Mouse (Mus musculus): ENCODE measurements around the gene Plbd2. TPM values are rescaled to one million over a fixed set of nuclear protein-coding genes. Genes with fewer than 3 reads are reported as not detected.
A peak's percentile ranks its signal among the peaks of the same experiment; 100 is the strongest.

Gene Plbd2
- polyA plus RNA-seq, 1 experiment from 2014 or later = 50.5 TPM

DNA sequence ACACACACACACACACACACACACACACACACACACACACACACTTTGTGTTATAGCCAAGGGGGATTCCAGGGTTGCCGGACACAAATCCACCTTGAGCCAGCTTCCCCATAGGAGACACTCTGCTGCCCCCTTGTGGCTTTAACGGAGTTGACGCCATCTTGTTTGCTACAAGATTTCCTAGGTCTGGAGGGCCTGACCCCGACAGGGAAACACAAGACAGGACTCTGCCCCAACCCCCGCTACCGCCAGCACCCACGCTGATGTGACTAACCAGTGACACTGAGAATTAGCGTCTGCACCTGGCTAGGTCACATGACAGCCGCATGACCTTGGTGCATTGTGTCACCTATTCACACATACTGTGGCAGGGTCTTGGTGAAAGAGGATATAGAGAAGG is 45.8 kb downstream of the Plbd2 start:
- H3K27me3 ChIP-seq (ENCODE audit: control insufficient read depth, insufficient read depth, low read depth, low read length) = peaks cover 15% of the 10 kb centered on the region
- no peak overlapping the region for H3K4me3 ChIP-seq (ENCODE audit: low read length)
- no peaks in the 10 kb centered on the region for H3K4me1 ChIP-seq (replicated peaks; ENCODE audit: control insufficient read depth, insufficient read depth, low read length)
- ATAC-seq (ENCODE audit: low read depth) = no peak
- H3K4me2 ChIP-seq (ENCODE audit: low read depth, low read length) = no peak overlapping the region
- no peaks in the 10 kb centered on the region for H3K9me3 ChIP-seq (ENCODE audit: control insufficient read depth, low read length)
- no peak overlapping the region for H3K27ac ChIP-seq (ENCODE audit: low read length)
- H3K36me3 ChIP-seq (ENCODE audit: control insufficient read depth, insufficient read depth, low read length) = no peaks in the 10 kb centered on the region
- WGBS = 7% methylated on average over 9 of the region's 9 CpGs
- H3K9ac ChIP-seq (ENCODE audit: low read length) = no peak overlapping the region

DNA sequence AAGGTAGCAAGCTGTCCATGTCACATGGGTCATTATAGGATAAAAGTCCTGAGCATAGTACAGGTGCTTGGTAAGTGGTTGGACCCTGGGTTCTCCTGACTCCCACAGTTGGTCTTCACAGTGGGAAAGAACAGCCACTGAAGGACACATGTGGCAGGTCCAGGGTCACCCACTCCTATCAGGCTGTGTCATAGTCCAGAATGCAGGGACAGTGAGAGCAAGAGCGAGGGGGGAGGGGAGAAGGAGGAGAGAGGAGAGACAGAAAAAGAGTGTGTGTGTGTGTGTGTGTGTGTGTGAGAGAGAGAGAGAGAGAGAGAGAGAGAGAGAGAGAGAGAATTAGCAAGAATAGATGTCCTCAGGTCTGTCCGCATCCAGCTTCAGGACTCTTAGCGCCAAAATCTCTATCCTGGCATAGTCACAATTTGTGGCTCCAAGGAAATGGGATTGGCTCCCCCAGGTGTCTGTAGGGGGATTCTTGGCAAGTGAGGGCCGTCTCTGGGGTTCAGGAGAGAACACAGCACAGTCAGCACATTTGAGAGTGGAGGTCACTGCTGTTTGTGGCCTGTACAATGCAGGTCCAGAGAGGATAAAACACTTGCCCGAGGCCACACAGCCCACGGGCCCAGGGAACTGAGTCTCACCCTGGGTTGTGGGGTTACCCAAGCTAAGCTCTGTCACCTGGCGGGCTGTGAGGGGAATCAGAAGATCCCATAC is 46.4 kb downstream of the Plbd2 start:
- Histone ChIP-seq H3K27me3 (ENCODE audit: control insufficient read depth, insufficient read depth, low read depth, low read length) (peaks cover 15% of the 10 kb centered on the region), H3K4me2 (ENCODE audit: low read depth, low read length) (no peak overlapping the region), H3K9ac (ENCODE audit: low read length) (no peak overlapping the region), H3K9me3 (ENCODE audit: control insufficient read depth, low read length) (no peaks in the 10 kb centered on the region), H3K4me1 (replicated peaks; ENCODE audit: control insufficient read depth, insufficient read depth, low read length) (no peaks in the 10 kb centered on the region), H3K4me3 (ENCODE audit: low read length) (no peak overlapping the region), H3K27ac (ENCODE audit: low read length) (no peak overlapping the region), H3K36me3 (ENCODE audit: control insufficient read depth, insufficient read depth, low read length) (no peaks in the 10 kb centered on the region)
- WGBS = 46% methylated on average over 7 of the region's 7 CpGs
- ATAC-seq (ENCODE audit: low read depth) = no peak

DNA sequence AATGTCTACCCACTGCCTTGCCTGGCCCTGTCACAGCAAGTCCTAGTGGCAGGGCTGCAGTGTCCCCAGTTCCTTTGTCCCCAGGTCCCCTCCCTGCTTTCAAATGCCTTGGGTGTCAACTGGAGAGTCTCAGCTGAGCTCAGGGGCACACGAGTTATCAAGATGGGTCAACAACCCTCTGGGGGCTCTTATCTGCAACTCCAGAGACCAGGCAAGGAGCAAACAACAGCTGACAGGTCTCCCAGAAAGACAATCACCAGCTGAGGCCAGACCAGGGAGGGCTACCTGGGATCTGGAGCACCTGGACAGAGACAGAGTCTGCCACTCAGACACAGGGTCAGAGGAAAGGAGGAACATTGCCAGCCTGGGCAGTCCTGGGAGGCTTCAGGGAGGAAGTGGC is 47.2 kb downstream of the Plbd2 start:
- ATAC-seq (ENCODE audit: low read depth) = no peak
- H3K27ac ChIP-seq (ENCODE audit: low read length) = no peak overlapping the region
- no peak overlapping the region for H3K9ac ChIP-seq (ENCODE audit: low read length)
- H3K9me3 ChIP-seq (ENCODE audit: control insufficient read depth, low read length) = no peaks in the 10 kb centered on the region
- H3K4me1 ChIP-seq (replicated peaks; ENCODE audit: control insufficient read depth, insufficient read depth, low read length) = no peaks in the 10 kb centered on the region
- no peak overlapping the region for H3K4me2 ChIP-seq (ENCODE audit: low read depth, low read length)
- H3K36me3 ChIP-seq (ENCODE audit: control insufficient read depth, insufficient read depth, low read length) = no peaks in the 10 kb centered on the region
- no peak overlapping the region for H3K4me3 ChIP-seq (ENCODE audit: low read length)
- WGBS = 0% methylated on average over 1 of the region's 1 CpGs
- H3K27me3 ChIP-seq (ENCODE audit: control insufficient read depth, insufficient read depth, low read depth, low read length) = peaks cover 15% of the 10 kb centered on the region

DNA sequence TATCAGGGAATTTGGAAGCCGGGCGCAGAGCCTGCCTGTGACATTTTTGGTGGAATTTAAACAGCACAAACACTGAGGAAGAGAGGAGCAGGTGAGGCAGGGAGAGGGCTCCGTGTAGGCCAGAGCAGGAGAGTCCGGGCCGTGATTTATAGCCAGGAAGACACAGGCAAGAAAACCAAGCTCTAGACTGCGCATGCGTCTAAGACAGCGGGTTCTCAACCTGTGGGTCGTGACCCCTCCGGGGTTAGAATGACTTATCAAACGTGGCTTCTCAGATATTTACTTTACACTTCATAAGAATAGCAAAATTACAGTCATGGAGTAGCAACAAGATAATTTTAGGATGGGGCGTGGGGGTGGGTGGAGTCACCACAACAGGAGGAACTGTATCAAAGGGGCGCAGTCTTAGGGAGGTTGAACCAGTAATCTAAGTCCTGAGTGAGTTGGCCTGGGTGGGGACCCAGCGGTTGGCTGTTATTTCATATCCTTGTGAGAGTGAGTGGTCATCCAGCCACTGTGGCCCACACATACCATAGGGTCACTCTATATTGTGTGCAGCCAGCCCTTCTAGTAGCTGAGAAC is 48.6 kb downstream of the Plbd2 start:
- Histone ChIP-seq H3K4me1 (replicated peaks; ENCODE audit: control insufficient read depth, insufficient read depth, low read length) (no peaks in the 10 kb centered on the region), H3K27ac (ENCODE audit: low read length) (no peak overlapping the region), H3K36me3 (ENCODE audit: control insufficient read depth, insufficient read depth, low read length) (no peaks in the 10 kb centered on the region), H3K4me2 (ENCODE audit: low read depth, low read length) (no peak overlapping the region), H3K27me3 (ENCODE audit: control insufficient read depth, insufficient read depth, low read depth, low read length) (peaks cover 15% of the 10 kb centered on the region), H3K9me3 (ENCODE audit: control insufficient read depth, low read length) (no peaks in the 10 kb centered on the region), H3K9ac (ENCODE audit: low read length) (no peak overlapping the region), H3K4me3 (ENCODE audit: low read length) (no peak overlapping the region)
- ATAC-seq (ENCODE audit: low read depth) = no peak
- WGBS = 34% methylated on average over 14 of the region's 14 CpGs

DNA sequence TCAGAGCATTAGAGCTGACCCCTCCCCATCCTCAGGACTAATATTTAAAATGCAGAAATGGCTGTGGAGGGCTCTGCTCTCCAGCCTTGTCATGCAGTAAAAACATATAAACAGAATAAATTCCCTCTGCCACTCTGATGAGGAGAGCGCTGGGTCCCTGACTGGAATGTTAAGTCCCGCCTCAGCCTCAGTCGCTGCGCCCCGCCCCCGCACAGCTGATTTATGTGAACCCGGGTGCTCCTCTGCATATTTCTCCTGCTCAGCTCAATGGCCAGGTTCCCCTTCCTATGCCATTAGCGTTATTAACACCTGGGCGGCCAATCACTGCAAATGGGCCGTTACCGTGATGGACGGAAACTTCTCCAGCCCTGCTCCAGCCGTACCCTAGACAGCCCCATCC is 56.1 kb downstream of the Plbd2 start:
- H3K9ac ChIP-seq (ENCODE audit: low read length) = no peak overlapping the region
- no peaks in the 10 kb centered on the region for H3K9me3 ChIP-seq (ENCODE audit: control insufficient read depth, low read length)
- H3K4me2 ChIP-seq (ENCODE audit: low read depth, low read length) = no peak overlapping the region
- 19% methylated on average over 13 of the region's 13 CpGs for WGBS
- H3K4me1 ChIP-seq (replicated peaks; ENCODE audit: control insufficient read depth, insufficient read depth, low read length) = no peaks in the 10 kb centered on the region
- H3K4me3 ChIP-seq (ENCODE audit: low read length) = no peak overlapping the region
- H3K36me3 ChIP-seq (ENCODE audit: control insufficient read depth, insufficient read depth, low read length) = no peaks in the 10 kb centered on the region
- ATAC-seq (ENCODE audit: low read depth) = no peak
- no peak overlapping the region for H3K27ac ChIP-seq (ENCODE audit: low read length)
- H3K27me3 ChIP-seq (ENCODE audit: control insufficient read depth, insufficient read depth, low read depth, low read length) = peaks cover 12% of the 10 kb centered on the region

DNA sequence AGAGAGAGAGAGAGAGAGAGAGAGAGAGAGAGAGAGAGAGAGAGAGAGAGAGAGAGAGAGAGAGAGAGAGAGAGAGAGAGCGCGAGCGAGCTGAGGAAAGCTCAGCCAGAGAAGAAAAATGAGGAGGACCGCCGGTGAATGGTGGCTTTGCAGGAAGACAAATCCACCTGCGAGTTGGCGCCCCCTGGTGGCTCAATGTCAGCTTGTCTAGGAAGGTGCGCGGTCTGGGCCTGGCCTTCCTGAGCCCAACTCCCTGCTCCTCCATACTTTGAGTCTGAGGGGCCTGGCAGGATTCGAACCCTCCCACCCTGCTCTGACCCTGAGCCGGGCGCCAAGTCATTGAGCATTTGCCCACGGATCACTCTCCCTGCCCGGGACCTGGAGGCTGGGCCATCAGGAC is 62.7 kb downstream of the Plbd2 start:
- Histone ChIP-seq H3K4me1 (replicated peaks; ENCODE audit: control insufficient read depth, insufficient read depth, low read length) (peaks cover 13% of the 10 kb centered on the region; the same call in 1 of the 2 replicates), H3K4me2 (ENCODE audit: low read depth, low read length) (peak overlapping the region; percentile 53), H3K9me3 (ENCODE audit: control insufficient read depth, low read length) (no peaks in the 10 kb centered on the region), H3K27me3 (ENCODE audit: control insufficient read depth, insufficient read depth, low read depth, low read length) (peaks cover 60% of the 10 kb centered on the region), H3K36me3 (ENCODE audit: control insufficient read depth, insufficient read depth, low read length) (no peaks in the 10 kb centered on the region), H3K4me3 (ENCODE audit: low read length) (peak overlapping the region; percentile 37), H3K27ac (ENCODE audit: low read length) (no peak overlapping the region), H3K9ac (ENCODE audit: low read length) (no peak overlapping the region)
- ATAC-seq (ENCODE audit: low read depth) = peak; percentile 45; the same call in 1 of the 2 replicates
- 3% methylated on average over 13 of the region's 14 CpGs for WGBS

DNA sequence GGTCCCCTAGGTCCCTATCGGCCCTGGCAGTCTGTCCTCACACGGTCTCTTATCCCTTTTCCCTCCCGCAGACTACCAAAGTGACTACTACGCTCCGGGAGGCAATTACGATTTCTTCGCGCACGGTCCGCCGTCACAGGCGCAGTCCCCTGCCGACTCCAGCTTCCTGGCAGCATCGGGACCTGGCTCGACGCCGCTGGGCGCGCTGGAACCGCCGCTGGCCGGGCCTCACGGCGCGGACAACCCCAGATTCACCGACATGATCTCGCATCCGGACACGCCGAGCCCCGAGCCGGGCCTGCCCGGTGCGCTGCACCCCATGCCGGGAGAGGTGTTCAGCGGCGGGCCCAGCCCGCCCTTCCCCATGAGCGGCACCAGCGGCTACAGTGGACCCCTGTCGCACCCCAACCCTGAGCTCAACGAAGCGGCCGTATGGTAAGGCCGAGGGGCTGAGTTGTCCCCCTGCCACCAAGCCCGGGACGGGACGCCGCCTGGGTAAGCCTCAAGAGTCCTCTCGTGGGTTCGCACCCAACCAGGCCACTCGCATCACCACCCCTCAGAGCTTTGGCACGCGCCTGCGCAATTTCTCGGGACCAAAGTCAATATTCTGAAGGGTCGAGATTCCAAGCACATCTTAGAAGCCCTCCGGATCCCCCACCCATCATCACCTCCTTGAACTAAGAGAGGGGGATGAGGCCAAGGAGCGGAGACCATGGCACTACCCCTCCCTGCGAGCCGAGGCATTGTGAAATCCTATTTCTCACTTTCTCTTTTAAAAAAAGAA is 63.3 kb downstream of the Plbd2 start:
- Histone ChIP-seq H3K27ac (ENCODE audit: low read length) (no peak overlapping the region), H3K9me3 (ENCODE audit: control insufficient read depth, low read length) (no peaks in the 10 kb centered on the region), H3K27me3 (ENCODE audit: control insufficient read depth, insufficient read depth, low read depth, low read length) (peaks cover 64% of the 10 kb centered on the region), H3K4me1 (replicated peaks; ENCODE audit: control insufficient read depth, insufficient read depth, low read length) (peaks cover 13% of the 10 kb centered on the region; the same call in 1 of the 2 replicates), H3K9ac (ENCODE audit: low read length) (no peak overlapping the region), H3K4me2 (ENCODE audit: low read depth, low read length) (peak overlapping the region; percentile 53), H3K4me3 (ENCODE audit: low read length) (peak overlapping the region; percentile 37), H3K36me3 (ENCODE audit: control insufficient read depth, insufficient read depth, low read length) (no peaks in the 10 kb centered on the region)
- no peak for ATAC-seq (ENCODE audit: low read depth)
- WGBS = under 1% methylated on average over 58 of the region's 61 CpGs

DNA sequence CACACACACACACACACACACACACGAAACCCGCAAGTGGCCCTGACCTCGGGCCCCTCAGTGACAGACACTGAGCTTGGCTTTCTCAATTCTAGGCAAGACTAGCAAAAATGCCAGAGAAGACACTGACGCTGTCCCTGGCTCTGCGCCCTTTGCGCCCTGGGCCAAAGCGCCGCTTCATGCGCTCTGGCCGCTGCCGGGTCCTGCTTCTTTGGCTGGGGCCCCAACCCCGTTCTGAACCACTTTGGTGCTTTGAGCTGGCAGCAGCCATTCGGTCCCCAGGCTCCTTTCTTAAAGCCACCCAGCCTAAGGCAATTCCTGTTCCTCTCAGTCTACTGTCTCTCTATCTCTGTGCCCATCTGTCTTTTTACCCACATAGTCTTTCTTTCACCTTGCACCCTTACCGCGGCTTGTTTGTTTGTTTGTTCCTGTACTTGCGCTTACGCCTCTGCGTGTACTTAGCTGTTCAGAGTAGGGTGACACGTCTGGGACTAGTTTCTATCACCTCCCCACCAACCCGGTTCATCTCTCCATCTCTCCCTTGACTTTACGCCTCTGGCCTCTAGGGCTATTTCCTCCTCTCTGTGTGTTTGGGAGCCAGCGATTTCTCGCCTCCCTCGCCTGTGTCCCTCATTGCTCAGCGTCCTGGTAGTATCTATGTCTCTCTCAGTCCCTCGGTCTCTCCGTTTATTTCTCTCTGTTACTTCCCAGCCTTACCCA is 64.3 kb downstream of the Plbd2 start:
- H3K36me3 ChIP-seq (ENCODE audit: control insufficient read depth, insufficient read depth, low read length) = no peaks in the 10 kb centered on the region
- ATAC-seq (ENCODE audit: low read depth) = no peak
- H3K9me3 ChIP-seq (ENCODE audit: control insufficient read depth, low read length) = no peaks in the 10 kb centered on the region
- no peak overlapping the region for H3K9ac ChIP-seq (ENCODE audit: low read length)
- peaks cover 13% of the 10 kb centered on the region; the same call in 1 of the 2 replicates for H3K4me1 ChIP-seq (replicated peaks; ENCODE audit: control insufficient read depth, insufficient read depth, low read length)
- H3K4me3 ChIP-seq (ENCODE audit: low read length) = no peak overlapping the region
- no peak overlapping the region for H3K27ac ChIP-seq (ENCODE audit: low read length)
- peaks cover 73% of the 10 kb centered on the region for H3K27me3 ChIP-seq (ENCODE audit: control insufficient read depth, insufficient read depth, low read depth, low read length)
- H3K4me2 ChIP-seq (ENCODE audit: low read depth, low read length) = no peak overlapping the region
- under 1% methylated on average over 26 of the region's 27 CpGs for WGBS

DNA sequence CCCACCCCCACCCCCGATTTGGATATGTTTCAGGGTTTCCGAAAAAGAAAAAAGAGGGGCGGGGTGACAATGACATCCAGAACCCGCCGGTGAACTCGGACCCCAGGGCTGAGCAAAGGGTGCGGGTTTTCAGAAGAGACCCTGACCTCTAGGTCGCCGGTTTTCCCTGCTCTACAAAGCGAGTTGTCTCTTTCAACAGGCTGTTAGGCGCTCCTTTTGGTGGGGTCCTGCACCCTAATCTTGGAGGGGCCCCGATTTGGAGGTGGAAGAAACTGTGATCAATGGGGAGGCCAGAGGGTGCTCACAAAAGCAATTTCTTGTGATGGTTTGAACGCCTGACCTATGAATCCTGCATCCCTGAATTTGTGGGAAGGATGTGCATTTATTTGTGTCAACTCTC is 65.0 kb downstream of the Plbd2 start:
- H3K4me1 ChIP-seq (replicated peaks; ENCODE audit: control insufficient read depth, insufficient read depth, low read length) = peaks cover 13% of the 10 kb centered on the region; the same call in 1 of the 2 replicates
- no peak overlapping the region for H3K4me3 ChIP-seq (ENCODE audit: low read length)
- no peaks in the 10 kb centered on the region for H3K9me3 ChIP-seq (ENCODE audit: control insufficient read depth, low read length)
- H3K9ac ChIP-seq (ENCODE audit: low read length) = no peak overlapping the region
- no peaks in the 10 kb centered on the region for H3K36me3 ChIP-seq (ENCODE audit: control insufficient read depth, insufficient read depth, low read length)
- no peak for ATAC-seq (ENCODE audit: low read depth)
- WGBS = 2% methylated on average over 13 of the region's 13 CpGs
- no peak overlapping the region for H3K4me2 ChIP-seq (ENCODE audit: low read depth, low read length)
- peaks cover 80% of the 10 kb centered on the region for H3K27me3 ChIP-seq (ENCODE audit: control insufficient read depth, insufficient read depth, low read depth, low read length)
- H3K27ac ChIP-seq (ENCODE audit: low read length) = no peak overlapping the region
